Mouse (Mus musculus) lung, adult 18-20 months (tissue): Measurements from ENCODE around the gene Sel1l.
A peak's percentile ranks its signal among the peaks of the same experiment; 100 is the strongest.
"Not testable (repeated sequence)": the region's sequence is repeated elsewhere in the genome, so short reads cannot be mapped to it uniquely, and the experiment has no call there.

Experiments
- DNase-seq, 2 experiments: peaks; one replicate each; pipeline ENCODE4 v3.0.0; 2022; ENCODE audit warnings: mixed read lengths in 2 of 2

Gene Sel1l

DNA sequence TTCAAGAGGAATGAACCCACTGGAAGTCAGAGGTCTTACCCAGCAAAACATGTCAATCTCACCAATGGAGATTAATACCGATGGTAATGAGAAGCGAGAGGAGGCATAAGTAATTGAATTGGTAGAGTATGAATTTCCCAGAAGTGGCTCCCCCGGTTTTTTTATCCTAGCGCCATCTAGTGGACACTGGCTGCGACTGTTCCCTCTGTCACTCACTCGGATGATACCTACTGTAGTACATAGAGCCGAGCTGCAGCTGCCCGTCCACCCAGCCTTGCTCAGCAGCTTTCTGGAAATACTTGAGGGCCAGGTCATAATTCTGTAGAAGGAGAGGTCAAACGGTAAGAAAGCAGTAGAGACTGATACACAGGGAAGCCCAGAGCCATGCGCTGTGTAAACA lies 33.0 kb downstream of the Sel1l start:
- peak; percentile 36 to 51 for DNase-seq

DNA sequence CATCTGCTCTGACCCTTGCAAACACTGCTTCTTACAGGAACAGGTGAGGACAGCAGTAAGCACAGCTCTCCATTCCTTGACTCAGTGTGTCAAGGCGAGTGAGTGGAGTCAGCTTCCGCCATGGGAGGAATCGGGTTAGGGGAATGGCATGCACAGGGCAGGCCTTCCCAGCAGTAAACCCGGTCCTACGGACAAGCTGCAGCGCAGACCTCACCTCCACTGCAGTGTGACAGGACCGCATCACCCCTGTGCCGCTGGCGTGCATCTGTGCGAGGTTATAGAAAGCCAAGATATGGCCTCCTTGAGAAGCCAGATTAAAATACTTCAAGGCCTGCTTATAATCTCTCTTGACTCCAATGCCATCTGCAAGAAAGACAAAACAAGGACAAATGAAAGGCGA lies 33.4 kb downstream of the Sel1l start:
- no peak for DNase-seq

DNA sequence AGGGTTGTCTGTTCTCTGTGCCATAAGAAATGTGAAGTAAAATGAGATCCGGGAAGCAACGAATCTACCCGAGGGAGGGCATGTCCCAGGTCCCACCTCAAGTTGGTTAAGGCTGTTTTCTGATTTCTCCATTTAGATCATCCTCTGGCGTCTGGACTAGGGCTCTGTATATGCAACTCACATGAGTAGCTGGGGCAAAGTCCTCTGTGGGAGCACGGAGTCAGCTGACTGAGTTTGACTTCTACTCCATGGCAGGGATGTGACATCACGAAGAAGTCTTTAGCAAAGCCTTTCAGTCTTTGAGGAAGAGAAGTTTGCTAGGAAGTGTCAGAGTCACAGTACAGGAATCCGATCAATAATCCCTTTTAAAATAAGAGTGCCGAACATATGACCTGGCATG lies 40.0 kb downstream of the Sel1l start:
- DNase-seq: no peak

DNA sequence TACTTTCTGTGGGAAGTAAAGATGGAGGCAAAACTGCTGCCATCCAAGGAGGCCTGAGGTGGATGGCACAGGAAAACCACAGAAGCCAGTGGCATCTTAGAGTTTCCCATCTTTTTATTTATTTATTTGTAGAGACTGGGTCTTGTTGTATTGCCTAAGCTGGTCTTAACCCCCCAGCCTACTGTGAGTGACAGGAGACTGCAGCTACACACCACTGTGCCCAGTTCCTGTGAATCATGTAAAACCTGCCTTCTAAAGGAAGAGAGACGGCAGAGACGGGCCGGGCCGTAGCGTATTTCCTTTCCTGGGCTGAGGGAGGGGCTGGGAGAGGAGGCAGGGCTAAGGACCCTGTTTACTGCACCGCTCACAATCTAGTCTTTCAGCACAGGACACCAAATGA lies 41.2 kb downstream of the Sel1l start:
- DNase-seq: no peak

DNA sequence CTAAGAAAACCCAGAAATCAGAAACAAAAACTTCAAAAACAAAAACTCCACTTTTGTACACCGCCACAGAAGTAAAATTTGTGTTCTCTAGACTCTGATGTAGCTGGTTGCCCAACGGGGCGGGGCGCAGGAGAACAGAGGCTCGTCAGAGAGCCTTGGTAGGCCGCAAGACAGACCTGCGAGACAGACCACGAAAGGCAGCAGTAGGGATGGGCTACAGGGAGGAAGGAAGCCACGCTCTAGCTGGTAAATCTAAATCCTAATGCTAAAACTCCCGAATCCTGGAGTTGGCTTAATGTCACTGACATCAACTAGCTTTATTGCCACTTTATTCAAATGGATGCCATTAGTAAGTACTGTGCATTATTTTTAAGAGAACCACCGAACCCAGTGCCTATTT lies 41.9 kb downstream of the Sel1l start:
- no peak for DNase-seq

DNA sequence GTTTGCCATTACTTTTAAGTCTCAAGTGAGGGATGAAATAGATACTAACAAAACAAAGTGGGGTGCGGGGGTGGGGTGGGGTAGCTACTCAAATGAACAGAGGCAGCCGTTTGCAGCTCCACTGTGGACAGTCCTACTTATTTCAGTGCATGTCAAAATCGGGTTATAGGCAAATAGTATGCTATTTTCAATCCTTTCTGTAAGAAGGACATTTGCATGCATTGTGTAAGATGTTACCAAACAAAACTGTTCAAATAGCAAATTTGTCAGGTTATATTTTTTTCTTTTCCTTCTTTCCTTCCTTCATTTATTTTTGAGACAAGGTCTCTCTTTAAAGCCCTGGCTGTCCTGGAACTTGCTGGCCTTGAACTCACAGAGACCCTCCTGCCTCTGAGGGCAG lies 44.7 kb downstream of the Sel1l start:
- no peak for DNase-seq

DNA sequence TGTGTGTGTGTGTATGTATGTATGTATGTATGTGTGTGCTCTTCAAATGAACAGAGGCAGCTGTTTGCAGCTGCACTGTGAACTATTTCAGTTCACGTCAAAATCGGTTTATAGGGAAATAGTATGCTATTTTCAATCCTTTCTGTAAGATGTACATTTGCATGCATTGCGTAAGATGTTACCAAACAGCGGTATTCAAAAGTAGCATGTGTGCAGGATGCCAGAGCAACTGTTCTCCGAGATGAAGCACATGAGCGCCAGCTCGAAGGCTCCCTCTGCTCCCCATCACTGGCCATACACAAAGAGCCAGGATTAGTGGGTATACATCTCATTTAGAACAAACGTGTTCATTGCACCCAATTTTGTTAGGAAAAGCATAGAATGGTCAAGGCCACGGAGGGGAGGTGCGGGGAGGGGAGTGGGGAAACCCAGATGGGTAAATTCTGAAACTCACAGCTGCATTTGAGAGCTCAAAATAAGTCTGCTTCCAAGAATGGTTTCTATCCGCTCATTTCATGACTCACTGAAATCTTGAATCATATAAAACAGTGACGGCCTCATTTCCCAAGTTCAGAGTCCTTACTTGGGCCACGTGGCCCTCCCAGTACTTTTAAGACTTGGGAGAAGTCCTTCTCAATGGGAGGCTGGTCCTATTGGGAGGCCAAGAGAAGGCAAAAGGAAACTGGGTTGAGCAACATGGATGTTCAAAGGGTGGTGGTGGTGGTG lies 45.6 kb downstream of the Sel1l start:
- no peak for DNase-seq

DNA sequence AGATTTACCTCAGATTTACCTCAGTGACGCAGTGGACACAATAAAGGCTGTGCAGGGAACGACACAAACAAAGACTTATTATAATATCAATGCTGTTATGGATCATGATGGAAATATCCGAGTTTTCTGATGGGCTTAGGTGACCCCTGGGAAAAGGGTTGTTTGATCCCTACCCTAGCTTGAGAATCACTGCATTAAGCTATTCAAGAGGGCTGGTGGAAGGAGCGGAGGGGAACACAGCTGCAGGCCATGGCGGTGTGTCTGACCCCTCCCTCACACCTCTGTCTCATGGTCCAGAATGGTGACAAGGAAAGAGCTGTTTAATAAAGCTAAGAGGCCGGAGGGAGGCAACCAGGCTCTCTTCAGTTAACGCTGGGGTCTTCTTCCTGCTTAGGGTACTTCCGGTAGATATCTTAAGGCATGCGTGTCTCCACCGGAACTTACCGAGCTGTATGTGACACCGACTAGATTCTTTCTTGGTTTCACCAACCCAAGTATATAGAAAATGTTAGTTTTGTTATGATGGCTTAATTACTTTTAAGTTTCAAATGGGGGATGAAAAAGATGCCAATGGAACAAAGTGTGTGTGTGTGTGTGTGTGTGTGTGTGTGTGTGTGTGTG lies 46.3 kb downstream of the Sel1l start:
- DNase-seq: no peak

DNA sequence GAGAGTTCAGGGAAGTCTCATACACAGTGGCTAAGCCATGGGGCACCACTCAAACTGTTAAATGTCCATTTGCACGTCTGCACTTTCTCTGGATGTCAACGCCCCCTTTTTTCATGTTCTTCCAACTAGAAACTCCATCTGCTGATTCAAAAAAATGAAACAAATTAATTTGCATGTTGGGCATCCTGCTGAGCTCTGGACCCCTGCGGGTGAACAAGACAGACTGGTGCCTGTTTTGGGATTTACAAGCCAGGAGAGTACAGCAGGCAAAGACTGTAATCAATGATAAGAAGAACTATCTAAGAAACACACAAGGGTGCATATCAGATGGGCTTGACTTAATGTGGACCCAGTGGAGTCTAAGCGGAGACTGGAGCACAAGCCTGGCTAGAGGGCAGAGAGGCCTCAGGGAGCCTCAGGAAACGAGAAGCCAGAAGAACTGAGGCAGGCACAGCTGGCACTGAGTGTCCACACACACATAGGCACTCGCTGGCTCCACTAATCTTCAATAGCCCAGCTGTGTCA lies 48.0 kb downstream of the Sel1l start:
- no peak for DNase-seq

DNA sequence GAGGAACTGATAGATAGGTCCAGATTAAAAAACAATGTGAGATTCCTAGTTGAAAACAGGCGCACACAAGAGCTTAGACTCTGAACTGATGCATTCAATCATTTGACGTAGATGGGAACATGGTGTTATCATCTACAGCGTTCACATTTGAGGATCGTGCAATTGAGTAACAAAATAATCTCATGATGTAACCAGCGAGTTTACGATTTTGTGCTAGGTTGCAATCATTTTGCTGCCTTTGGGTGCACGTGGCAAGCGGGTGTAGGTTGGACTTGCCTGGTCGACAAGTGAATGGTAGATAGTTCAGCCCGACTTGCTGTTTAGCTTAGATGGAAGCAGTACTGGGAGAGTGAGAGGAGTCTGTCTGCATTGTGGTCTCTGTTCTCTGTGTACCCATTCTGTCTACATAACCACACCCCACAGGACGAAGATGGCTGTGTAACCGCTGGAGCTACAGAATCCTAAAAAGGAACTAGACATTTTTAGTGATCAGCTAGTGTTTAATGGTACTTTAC lies 49.1 kb downstream of the Sel1l start:
- DNase-seq: no peak

DNA sequence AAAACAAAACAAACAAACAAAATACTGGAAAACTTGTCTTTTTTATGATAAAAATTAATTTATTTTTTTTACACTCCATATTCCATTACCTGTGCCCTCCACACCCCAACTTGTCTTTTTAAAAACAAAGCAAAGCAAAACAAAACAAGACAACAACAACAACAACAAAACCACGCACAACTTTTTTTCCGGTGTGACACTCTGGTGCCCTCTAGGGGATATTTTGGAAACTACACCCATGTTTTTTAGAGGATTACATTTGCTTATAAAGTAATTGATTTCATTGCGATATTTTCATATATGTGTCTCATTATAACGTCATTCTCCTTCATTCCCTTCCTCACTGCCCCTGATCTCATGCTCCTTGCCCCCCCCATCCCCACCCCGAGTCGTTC lies 49.6 kb downstream of the Sel1l start:
- no peak for DNase-seq

DNA sequence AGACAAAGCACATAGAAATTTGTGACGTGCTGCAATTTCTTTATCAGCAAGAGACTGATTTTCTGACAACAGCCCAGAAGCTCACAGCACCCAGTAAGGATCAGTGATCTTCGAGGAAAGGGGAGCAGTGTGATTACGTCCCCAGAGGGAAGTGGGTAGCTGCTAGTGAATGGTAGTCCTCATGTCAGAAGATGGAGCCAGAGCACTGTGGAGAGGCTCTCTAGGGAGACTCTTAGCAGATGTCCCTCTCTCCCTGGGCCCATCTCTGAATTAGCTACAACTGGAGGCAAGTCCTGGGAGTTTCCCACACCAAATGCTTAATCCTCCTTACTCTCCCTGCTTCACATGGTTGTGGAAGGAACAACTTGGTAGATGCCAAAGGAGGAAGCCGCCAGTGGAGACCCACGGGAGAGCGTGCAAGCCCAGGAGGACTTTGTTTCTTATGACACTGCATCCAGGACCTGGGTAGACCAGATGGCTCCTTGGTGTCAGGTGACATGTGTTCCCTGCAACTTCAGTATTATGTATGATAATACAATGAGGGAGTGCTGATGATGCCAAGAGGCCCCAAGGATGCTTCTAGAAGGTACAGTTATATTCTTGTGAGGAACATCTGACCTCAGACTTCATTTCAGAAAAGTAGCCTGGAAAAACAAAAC lies 50.1 kb downstream of the Sel1l start:
- DNase-seq: no peak

DNA sequence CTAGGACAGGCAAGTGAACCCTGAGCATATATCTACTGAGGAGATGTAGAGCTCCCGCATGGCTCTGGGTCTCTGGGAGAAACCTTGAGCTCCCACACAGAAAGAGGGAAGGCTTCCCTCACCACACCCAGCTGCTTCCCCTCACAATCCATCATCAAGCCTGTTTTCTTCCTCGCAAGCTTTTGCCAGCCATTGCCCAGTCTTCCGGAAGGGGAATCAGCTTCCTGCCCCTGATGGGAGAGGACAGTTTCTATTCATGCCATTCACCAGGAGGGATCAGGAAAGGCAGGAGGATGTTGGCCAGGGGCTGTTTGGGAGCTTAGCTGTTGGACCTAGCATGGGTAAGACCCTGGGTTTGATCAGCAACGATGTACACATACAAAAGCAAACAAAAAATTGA lies 52.2 kb downstream of the Sel1l start:
- DNase-seq: peak; percentile 44 to 54

DNA sequence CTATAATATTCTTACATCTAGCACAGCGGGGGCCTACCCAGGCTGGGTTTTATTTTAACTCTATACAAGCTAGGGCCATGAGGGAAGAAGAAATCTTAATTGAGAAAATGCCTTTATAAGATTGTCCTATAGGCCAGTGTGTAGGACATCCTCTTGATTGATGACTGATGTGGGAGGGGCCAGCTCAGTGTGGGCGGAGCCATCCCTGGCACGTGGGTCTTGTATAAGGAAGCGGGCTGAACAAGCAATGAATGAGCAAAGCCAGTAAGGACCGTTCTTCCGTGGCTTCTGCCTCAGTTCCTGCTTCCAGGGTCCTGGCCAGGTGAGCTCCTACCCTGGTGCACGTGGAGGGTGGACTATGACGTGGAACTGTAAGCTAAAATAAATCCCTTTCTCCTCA lies 55.7 kb downstream of the Sel1l start:
- no peak for DNase-seq

DNA sequence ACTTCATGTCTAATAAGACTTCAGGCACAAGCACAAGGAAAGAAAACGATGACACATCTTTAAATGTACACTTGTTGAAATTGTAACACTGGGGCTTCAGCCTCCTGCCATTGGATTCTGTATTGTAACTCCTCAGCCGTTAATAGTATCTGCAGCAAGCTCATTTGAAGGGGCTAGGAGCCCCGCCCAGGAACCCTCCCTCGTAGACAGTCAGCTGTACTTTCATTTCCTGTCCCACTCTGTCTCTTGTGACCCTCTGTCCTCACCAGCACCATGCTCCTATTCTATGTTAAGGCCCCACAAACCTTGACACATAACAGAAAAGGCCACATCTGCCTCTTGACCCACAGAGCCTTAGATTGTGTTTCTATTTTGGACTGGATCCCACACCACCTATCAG lies 57.1 kb downstream of the Sel1l start:
- DNase-seq: no peak

DNA sequence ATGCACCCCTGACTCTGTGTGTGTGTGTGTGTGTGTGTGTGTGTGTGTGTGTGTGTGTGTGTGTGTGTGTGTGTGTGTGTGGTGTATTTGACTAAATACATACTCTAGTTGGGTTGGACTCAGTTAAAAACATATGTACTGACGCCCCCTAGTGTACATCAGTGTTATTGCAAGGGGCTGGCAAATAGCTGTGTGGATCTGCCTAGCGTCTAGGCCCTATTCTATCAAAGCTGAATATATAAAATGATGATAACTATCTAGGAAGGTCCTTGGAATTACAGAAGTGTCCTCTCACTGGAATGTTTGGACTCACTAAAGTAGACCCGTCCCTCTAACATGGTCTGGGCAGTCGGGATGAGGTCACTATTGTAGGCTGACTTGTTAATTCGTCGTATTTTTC lies 59.2 kb downstream of the Sel1l start:
- DNase-seq: peak; percentile 46 to 62

DNA sequence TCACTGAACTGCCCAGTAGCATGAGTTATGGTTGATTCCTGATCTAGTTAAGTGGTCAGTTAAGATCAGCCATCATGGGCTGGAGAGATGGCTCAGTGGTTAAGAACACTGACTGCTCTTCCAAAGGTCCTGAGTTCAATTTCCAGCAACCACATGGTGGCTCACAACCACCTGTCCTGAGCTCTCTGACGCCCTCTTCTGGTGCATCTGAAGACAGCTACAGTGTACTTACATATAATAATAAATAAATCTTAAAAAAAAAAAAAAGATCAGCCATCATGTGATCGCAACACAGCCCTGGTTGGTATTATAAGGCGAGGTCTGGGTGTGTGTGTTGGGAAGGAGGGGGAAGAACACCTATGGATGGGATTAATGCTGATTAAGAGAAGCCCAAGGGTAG lies 60.5 kb downstream of the Sel1l start:
- not testable (repeated sequence) for DNase-seq

DNA sequence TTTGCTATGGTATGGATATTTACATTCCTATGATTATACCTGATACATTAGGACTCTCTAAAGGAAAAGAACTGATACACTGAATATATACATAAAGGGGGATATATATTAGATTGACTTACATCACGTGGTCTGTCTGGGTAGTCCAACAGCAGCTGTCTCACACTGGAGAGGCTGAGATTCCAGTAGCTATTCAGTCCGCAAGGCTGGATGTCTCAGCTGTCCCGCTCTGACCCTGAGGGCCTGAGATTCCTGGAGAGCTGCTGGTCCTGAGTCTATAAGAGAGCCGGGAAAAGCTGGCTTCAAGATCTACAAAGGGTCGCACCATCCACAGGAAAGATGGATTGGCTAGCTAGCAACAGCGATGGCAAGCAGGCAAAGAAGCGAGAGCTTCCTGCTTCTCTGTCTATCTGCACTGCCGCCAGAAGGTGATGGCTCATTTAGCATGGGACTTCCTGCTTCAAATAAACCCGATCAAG lies 61.0 kb downstream of the Sel1l start, which contains the start of gene Ston2:
TSS of gene Ston2 (minus strand) at position 429 of the 479 bp plus-strand sequence.
- no peak for DNase-seq

DNA sequence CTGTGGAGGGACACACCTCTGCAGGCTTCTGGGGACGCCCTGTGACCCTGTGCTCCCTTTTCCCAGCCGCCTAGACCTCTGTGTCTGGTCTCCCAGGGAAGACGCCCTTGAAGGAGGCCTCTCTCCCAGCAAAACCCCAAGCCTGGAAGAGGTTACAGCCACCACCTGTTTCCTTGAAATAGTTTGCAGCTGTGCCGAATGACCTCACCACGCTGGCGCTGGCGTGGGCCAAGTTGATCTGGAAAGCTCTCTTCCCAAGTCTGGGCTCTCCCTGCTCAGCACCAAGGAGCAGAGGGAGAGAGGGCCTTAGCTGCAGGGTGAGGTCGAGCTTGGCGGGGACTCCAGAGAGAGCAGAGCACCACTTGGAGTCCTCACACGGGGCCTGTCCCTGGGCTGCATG lies 62.6 kb downstream of the Sel1l start:
- DNase-seq: peak; percentile 57 to 60

DNA sequence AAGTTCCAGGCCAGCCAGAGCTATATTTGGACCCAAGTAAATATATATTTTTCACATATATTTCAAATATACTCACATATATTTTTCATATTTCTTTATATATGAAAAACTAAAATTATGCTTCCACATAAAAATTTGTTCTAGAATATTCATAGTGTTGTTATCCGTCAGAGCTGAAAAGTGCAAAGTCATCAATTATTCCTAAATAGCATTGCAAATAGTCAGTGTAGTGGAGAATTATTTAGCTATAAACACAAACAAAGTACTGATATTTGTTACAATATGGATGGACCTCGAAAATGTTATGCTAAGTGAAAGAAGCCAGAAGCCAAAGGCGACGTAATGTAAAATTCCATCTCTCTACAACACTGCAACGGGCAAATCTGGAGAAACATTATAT lies 67.5 kb downstream of the Sel1l start:
- DNase-seq: no peak

DNA sequence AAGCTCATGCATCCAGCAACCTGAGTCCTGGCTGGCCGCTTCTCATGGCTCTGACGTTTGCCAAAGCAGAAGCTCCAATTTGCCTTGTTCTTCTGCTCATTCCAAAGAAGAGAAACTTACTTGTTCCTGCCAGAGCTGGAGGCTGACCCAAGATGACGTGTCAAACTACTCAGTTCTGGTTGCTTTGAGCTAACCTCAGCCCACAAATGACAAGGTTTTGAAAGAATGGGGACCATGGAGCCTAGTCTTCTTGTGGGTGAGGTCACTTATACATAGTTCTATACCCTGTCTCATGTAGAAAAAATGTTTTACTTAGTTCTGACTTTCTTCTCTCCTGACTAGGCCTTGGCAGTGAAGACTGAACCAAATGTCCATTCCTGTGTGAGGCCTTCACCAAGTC lies 68.4 kb downstream of the Sel1l start:
- DNase-seq: no peak

DNA sequence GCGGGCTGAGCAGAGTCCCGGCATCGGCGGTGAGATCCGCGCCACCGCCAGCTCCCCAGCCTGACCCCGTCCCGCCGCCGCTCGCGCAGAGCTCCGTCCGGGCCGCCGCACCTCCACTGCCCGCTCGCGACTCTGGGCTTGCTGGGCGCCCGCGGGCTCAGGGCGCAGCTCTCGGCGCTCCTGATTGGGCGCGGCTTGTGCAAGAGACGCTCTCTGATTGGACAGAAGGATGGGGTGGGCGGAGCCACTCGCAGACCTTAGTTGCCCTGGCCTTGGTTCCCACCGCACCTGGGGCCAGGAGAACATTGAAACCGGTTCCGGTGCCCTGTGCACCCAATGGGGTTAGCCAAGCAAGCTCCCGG lies 70.0 kb downstream of the Sel1l start:
- peak; percentile 81 to 84 for DNase-seq

DNA sequence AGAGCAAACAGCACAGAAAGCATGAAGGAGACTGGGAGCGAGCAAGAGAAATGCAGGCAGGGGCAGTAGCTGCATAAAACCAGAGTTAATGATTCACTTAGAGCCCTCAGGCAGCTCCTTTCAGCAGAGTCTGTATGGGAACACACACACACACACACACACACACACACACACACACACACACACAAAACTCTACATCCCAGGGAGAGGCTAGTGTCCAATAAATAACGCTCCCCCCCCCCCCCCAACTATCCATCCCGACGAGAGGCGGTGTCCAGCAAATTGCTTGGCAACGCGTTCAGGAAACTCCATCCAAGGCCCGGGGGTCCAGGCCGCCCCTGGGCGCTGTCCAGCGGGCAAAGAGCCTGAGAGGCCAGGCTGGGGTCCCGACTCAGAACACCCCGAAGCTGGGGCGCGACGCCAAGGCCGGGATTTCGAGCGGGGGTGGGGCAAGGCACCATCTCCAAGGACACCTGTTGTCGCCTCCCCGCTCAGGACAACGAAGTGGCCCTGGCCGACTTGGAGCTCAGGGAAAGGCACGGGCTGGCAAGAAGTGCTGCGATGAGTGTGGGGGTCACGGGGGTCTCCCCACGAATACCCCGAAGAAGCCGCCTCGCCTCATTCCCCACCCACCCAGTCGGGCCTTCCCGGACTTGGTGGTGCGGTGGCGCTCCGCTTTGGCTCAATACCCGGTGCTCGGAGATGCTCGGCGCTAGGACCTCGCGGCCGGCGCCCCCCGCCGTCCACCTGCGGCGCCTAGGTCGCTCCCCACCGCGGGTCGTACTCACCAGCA lies 70.5 kb downstream of the Sel1l start:
- peak; percentile 40 to 46 for DNase-seq
